Mouse (Mus musculus): Measurements from ENCODE around the gene Fgfr2. TPM values are rescaled to one million over a fixed set of nuclear protein-coding genes. Genes with fewer than 3 reads are reported as not detected.

The Fgfr2 gene
- polyA plus RNA-seq, 1 experiment from 2014 or later = 34.1 TPM

DNA sequence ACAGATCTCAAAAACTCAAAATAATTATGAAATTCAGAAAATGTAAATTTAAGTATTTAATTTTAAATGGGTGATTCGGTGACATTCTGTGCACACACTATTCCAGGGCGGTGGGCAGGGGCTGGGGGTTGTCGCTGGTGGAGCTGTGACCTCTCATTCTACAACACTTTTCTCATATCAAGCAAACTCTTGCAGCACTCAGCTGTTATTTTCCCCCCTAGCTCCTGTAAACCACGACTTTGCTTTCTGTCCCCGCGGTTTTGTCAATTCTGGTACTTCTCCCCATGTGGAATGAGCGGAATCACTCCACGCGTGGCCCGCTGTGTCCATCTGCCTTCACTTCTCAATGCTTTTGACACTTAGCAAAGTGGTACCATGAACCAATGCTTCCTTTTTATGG, 2549.4 kb downstream of the Fgfr2 start:
- Histone ChIP-seq H3K9me3 (replicated peaks) (no peaks in the 10 kb centered on the region), H3K9ac (no peak overlapping the region), H3K27ac (ENCODE audit: poor library complexity, severe bottlenecking) (no peak overlapping the region), H3K4me3 (no peak overlapping the region), H3K27me3 (replicated peaks) (no peaks in the 10 kb centered on the region), H3K36me3 (no peaks in the 10 kb centered on the region), H3K4me1 (replicated peaks) (peaks cover 29% of the 10 kb centered on the region), H3K4me2 (no peak overlapping the region)
- WGBS = 94% methylated on average over 10 of the region's 10 CpGs
- no peak for ATAC-seq (ENCODE audit: insufficient number of reproducible peaks, low FRiP score)

DNA sequence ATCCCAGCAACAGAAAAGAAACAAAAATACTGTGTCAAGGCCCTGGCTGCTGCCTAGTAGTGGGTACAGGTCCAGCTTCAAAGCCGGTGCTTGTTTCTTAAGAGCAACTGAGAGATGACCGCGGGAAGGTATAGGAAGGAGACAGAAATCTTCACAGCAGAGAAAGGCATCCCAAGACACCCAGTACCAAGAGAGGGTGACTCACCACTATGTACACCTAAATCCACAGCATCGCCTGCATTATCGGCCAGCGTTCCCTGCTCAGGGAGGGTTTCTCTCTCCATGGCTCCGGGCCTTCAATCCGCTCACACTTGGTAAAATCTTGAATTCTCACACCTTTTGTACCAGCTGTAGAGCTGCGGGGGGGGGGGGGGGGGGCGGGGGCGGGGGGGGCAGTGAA, 2550.3 kb downstream of the Fgfr2 start, which contains the start of gene Nsmce4a:
Nsmce4a (minus strand) TSS at position 298 of the 400 bp plus-strand sequence.
- Histone ChIP-seq H3K4me2 (no peak within 1 kb of the TSS), H3K9me3 (replicated peaks) (no peaks in the 10 kb centered on the region), H3K4me3 (no peak within 1 kb of the TSS), H3K9ac (no peak within 1 kb of the TSS), H3K27ac (ENCODE audit: poor library complexity, severe bottlenecking) (no peak within 1 kb of the TSS), H3K27me3 (replicated peaks) (no peaks in the 10 kb centered on the region), H3K36me3 (no peaks in the 10 kb centered on the region), H3K4me1 (replicated peaks) (peaks cover 30% of the 10 kb centered on the region)
- no peak for ATAC-seq (ENCODE audit: insufficient number of reproducible peaks, low FRiP score)
- WGBS = 62% methylated on average over 11 of the region's 11 CpGs

DNA sequence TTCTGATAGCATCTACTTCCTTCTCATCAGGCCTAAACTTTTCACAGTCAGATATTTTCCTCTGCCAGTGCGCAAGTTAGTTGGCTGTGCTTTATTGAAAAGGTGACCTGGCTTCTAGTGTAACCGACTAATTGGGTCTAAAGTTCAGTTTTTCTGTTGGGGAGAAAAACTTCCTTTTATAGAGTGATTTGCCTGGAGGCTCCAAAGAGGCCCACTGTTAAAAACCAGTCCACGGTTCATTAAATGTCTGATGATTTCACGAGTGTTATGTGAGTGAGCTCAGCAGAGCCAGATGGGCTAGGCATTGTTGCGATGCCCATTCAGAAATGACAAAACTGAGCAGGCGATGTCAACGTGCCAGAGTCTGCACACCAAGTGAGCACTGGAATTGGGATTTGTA, 2552.7 kb downstream of the Fgfr2 start:
- 87% methylated on average over 7 of the region's 7 CpGs for WGBS
- H3K4me1 ChIP-seq (replicated peaks) = peaks cover 15% of the 10 kb centered on the region
- H3K9ac ChIP-seq = no peak overlapping the region
- no peaks in the 10 kb centered on the region for H3K9me3 ChIP-seq (replicated peaks)
- no peak overlapping the region for H3K27ac ChIP-seq (ENCODE audit: poor library complexity, severe bottlenecking)
- no peaks in the 10 kb centered on the region for H3K27me3 ChIP-seq (replicated peaks)
- no peak overlapping the region for H3K4me3 ChIP-seq
- H3K36me3 ChIP-seq = no peaks in the 10 kb centered on the region
- no peak overlapping the region for H3K4me2 ChIP-seq
- ATAC-seq (ENCODE audit: insufficient number of reproducible peaks, low FRiP score) = no peak

DNA sequence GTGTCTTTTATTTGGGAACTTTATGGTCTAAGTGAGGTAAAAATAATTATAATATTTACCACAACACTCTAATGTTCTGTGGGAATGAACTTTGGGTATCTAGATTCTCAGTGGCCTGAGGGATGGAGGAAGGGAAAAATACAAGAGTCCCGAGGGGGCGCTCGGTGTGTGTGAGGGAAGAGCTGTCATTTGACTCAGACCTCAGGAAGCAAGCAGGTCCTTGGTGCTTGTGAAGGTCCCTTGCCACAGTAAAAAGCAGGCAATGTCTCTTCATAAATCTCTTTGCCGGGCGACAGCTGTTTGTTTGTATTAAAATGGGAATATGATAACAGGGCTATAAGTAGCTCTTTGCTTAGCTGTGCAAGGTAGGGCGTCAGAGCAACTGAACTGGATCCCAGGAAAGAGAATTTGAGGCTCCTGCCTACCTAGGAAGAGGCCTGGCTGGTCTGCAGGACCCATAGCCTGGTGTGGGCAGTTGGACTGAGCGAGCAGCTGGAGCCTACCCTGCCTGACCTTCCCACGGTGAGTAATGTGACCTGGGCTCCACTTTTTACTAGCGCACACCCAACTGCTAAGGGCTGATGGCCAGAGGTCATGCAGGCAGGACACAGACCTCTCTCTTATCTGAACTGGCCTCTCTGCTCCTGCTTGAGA, 2554.2 kb downstream of the Fgfr2 start:
- ATAC-seq (ENCODE audit: insufficient number of reproducible peaks, low FRiP score) = no peak
- WGBS = 40% methylated on average over 9 of the region's 9 CpGs

DNA sequence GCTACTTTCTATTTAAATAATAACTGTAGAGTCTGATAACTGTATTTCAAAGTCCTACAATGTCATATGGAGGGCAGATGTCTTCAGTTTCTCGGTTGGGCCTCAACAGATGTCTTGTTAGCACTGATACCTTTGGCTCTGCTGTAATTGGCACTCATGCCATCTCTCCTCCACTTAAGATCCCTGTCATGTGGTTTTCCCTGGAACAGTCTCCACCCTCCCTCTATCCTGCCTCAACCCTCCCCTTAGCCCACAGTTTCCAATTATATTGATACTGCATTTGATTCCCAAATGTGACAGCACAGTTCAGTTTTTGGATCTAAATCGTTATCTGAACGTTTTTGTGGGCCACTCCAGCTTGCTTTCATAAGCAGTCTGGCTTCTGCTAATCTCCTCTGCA, 2558.6 kb downstream of the Fgfr2 start:
- no peak for ATAC-seq (ENCODE audit: insufficient number of reproducible peaks, low FRiP score)
- Histone ChIP-seq H3K9me3 (replicated peaks) (no peaks in the 10 kb centered on the region), H3K9ac (no peak overlapping the region), H3K36me3 (no peaks in the 10 kb centered on the region), H3K4me1 (replicated peaks) (peaks cover 17% of the 10 kb centered on the region), H3K4me2 (no peak overlapping the region), H3K27ac (ENCODE audit: poor library complexity, severe bottlenecking) (no peak overlapping the region), H3K4me3 (no peak overlapping the region), H3K27me3 (replicated peaks) (no peaks in the 10 kb centered on the region)
- 41% methylated on average over 3 of the region's 3 CpGs for WGBS

More for the DNA sequence above, 2554.2 kb downstream of the Fgfr2 start:
- Histone ChIP-seq H3K27ac (ENCODE audit: poor library complexity, severe bottlenecking) (peak overlapping the region; percentile 45; the same call in 1 of the 2 replicates), H3K4me1 (replicated peaks) (peaks cover 13% of the 10 kb centered on the region), H3K4me2 (no peak overlapping the region), H3K9ac (0 out of 2 replicates have a peak overlapping the region, but pooled peaks have one; percentile 16), H3K27me3 (replicated peaks) (no peaks in the 10 kb centered on the region), H3K36me3 (no peaks in the 10 kb centered on the region), H3K4me3 (no peak overlapping the region), H3K9me3 (replicated peaks) (no peaks in the 10 kb centered on the region)

DNA sequence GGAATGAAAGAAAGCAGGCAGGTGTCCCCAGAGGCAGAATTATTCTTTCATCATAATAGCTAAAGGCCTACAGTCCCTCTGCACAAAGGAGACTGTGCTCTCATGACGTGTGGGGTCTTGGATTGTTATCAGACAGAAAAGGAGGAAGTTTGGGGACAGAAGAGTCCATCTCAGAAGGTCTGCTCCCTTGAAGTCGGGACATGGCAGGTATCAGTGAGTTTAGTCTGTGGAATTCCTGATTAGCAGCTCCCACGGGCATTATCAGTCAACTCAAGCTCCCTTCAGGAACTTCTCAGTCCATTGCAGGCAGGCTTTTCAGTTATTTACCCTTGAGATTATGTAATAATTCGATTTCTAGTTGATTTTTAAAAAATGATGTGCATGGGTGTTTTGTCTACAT, 2559.3 kb downstream of the Fgfr2 start:
- Histone ChIP-seq H3K27me3 (replicated peaks) (no peaks in the 10 kb centered on the region), H3K4me3 (no peak overlapping the region), H3K27ac (ENCODE audit: poor library complexity, severe bottlenecking) (no peak overlapping the region), H3K4me2 (no peak overlapping the region), H3K9ac (no peak overlapping the region), H3K9me3 (replicated peaks) (no peaks in the 10 kb centered on the region), H3K4me1 (replicated peaks) (peaks cover 11% of the 10 kb centered on the region), H3K36me3 (no peaks in the 10 kb centered on the region)
- no peak for ATAC-seq (ENCODE audit: insufficient number of reproducible peaks, low FRiP score)
- 40% methylated on average over 4 of the region's 4 CpGs for WGBS

DNA sequence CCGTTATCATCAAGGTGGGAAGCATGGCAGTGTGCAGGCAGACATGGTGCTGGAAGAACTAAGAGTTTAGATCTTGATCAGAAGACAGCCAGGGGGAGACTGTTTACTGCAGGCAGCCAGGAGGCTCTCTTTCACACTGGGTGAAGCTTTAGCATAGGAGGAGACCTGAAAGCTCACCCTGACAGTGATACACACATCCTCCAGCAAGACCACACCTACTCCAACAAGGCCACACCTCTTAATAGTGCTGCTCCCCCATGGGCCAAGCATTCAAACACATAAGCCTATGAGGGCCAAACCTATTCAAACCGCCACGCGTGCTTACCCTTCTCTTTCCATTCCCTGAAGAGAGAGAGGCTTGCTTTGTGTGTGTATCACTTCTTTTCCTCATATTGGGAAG, 2559.9 kb downstream of the Fgfr2 start:
- Histone ChIP-seq H3K4me1 (replicated peaks) (peaks cover 10% of the 10 kb centered on the region; the same call in 1 of the 2 replicates), H3K4me2 (no peak overlapping the region), H3K9ac (no peak overlapping the region), H3K9me3 (replicated peaks) (no peaks in the 10 kb centered on the region), H3K27me3 (replicated peaks) (no peaks in the 10 kb centered on the region), H3K27ac (ENCODE audit: poor library complexity, severe bottlenecking) (no peak overlapping the region), H3K4me3 (no peak overlapping the region), H3K36me3 (no peaks in the 10 kb centered on the region)
- 87% methylated on average over 4 of the region's 4 CpGs for WGBS
- ATAC-seq (ENCODE audit: insufficient number of reproducible peaks, low FRiP score) = no peak

DNA sequence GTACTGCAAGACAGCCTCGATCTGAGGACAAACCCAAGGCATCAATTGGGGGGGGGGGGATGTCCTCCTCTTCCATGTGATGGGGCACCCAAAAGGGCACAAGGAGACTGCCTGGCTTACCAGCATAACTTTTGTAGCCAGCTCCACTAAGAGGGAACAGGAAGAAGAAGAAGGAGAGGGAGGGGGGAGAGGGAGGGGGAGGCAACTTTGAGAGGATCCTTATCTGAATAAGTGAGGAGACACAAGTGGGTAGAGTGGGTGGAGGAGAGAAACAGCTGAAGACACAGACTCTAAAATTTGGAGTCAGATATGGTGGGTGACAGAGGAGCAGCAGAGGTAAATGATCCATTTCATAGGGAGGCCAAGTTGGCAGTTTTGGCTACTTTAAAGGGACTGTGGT, 2562.2 kb downstream of the Fgfr2 start:
- WGBS = 79% methylated on average over 1 of the region's 1 CpGs
- Histone ChIP-seq H3K9ac (no peak overlapping the region), H3K36me3 (no peaks in the 10 kb centered on the region), H3K27me3 (replicated peaks) (no peaks in the 10 kb centered on the region), H3K9me3 (replicated peaks) (no peaks in the 10 kb centered on the region), H3K27ac (ENCODE audit: poor library complexity, severe bottlenecking) (no peak overlapping the region), H3K4me1 (replicated peaks) (peaks cover 10% of the 10 kb centered on the region; the same call in 1 of the 2 replicates), H3K4me3 (no peak overlapping the region), H3K4me2 (no peak overlapping the region)
- ATAC-seq (ENCODE audit: insufficient number of reproducible peaks, low FRiP score) = no peak

DNA sequence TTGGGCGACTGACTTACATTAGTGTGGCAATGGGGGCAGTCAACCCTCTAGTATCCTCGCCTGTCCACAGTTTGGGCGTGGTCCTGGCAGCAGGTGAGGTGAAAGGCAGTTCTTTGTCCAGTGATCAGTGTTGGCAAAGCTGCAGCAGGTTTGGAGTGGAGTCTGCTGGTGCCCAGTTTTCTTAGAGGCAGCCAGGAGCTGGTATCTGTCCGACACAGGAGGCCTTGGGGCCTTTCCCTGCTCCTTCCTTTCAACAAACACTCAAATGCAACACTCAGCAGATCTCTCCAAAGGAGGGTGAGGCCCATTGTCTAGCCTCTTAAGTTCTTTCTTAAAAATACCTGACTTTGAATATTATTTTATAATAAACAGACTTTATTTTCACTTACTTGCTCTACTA, 2564.6 kb downstream of the Fgfr2 start:
- H3K4me1 ChIP-seq (replicated peaks) = 0 out of 2 replicates have a peak, but pooled peaks cover 4% of the 10 kb centered on the region
- H3K27ac ChIP-seq (ENCODE audit: poor library complexity, severe bottlenecking) = no peak overlapping the region
- no peak overlapping the region for H3K4me2 ChIP-seq
- 68% methylated on average over 4 of the region's 4 CpGs for WGBS
- no peaks in the 10 kb centered on the region for H3K27me3 ChIP-seq (replicated peaks)
- no peaks in the 10 kb centered on the region for H3K36me3 ChIP-seq
- no peak for ATAC-seq (ENCODE audit: insufficient number of reproducible peaks, low FRiP score)
- no peaks in the 10 kb centered on the region for H3K9me3 ChIP-seq (replicated peaks)
- no peak overlapping the region for H3K4me3 ChIP-seq
- no peak overlapping the region for H3K9ac ChIP-seq

DNA sequence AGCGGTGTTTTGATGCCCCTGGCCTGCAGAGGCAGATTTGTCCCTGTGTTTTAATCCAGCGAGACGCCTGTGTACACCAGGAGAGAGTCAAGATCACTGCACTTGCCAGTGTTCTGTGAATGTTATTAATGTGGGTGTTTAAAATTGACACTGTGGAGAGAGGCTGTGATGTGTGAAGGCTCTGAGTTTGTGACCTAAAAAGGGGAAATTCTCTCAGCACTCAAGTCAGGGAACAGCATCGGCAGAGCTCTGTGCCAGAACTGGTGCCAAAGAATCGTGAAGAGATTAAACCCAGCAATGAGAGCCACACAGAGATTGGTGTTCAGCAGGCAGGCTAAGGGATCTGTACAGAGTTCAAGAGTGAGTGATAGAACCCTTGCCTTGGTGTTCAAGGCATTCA, 2567.6 kb downstream of the Fgfr2 start:
- ATAC-seq (ENCODE audit: insufficient number of reproducible peaks, low FRiP score) = no peak
- H3K4me3 ChIP-seq = no peak overlapping the region
- 67% methylated on average over 5 of the region's 5 CpGs for WGBS
- H3K4me1 ChIP-seq (replicated peaks) = peaks cover 6% of the 10 kb centered on the region; the same call in 1 of the 2 replicates
- no peak overlapping the region for H3K9ac ChIP-seq
- H3K9me3 ChIP-seq (replicated peaks) = no peaks in the 10 kb centered on the region
- no peaks in the 10 kb centered on the region for H3K36me3 ChIP-seq
- H3K27ac ChIP-seq (ENCODE audit: poor library complexity, severe bottlenecking) = no peak overlapping the region
- no peaks in the 10 kb centered on the region for H3K27me3 ChIP-seq (replicated peaks)
- no peak overlapping the region for H3K4me2 ChIP-seq

DNA sequence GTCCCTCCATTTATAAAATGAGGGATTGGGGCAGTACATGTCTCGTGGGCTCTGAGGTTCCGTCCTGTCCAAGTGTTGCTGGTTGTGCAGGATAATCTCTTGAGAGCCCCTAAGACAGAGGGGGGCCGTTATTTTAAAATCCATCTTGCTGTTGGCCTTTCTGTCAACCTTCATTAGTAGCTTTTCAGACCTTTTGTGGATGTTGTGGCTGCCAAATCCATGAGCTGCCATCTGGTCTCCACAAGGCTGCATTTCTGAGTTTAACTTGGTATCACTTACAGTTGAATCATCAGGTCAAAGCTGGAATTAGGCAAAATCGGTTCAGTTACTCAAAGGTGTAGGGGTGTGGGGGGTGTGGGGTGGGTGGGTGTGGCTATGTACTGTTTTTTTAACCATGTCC, 2569.8 kb downstream of the Fgfr2 start:
- no peaks in the 10 kb centered on the region for H3K36me3 ChIP-seq
- H3K4me1 ChIP-seq (replicated peaks) = peaks cover 6% of the 10 kb centered on the region; the same call in 1 of the 2 replicates
- H3K9ac ChIP-seq = no peak overlapping the region
- no peak overlapping the region for H3K4me2 ChIP-seq
- H3K27ac ChIP-seq (ENCODE audit: poor library complexity, severe bottlenecking) = no peak overlapping the region
- H3K9me3 ChIP-seq (replicated peaks) = 0 out of 2 replicates have a peak, but pooled peaks cover 3% of the 10 kb centered on the region
- no peak overlapping the region for H3K4me3 ChIP-seq
- no peak for ATAC-seq (ENCODE audit: insufficient number of reproducible peaks, low FRiP score)
- no peaks in the 10 kb centered on the region for H3K27me3 ChIP-seq (replicated peaks)
- 70% methylated on average over 4 of the region's 4 CpGs for WGBS

DNA sequence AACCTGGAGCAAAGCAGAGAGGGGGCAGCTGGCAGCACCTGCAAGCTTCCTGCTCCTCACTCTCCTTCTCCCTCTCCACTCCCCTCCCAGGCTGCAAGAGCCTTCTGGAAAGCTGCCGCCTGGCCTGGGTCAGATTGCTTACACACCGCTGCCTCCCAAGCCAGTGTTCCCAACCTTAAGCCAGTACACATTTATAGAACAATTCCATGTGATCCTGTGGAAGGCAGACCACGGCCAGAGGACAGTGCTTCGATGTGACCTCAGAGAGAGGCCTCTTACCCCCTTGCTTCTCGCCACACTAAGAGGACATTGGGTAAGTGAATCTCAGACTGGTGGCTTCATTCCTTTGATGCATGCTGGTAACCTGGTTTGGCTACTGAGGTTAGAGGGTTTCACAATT, 2570.4 kb downstream of the Fgfr2 start:
- H3K4me2 ChIP-seq = no peak overlapping the region
- peaks cover 6% of the 10 kb centered on the region; the same call in 1 of the 2 replicates for H3K4me1 ChIP-seq (replicated peaks)
- 0 out of 2 replicates have a peak overlapping the region, but pooled peaks have one; percentile 30 for H3K9ac ChIP-seq
- ATAC-seq (ENCODE audit: insufficient number of reproducible peaks, low FRiP score) = no peak
- H3K27me3 ChIP-seq (replicated peaks) = no peaks in the 10 kb centered on the region
- no peaks in the 10 kb centered on the region for H3K36me3 ChIP-seq
- 0 out of 2 replicates have a peak, but pooled peaks cover 3% of the 10 kb centered on the region for H3K9me3 ChIP-seq (replicated peaks)
- 50% methylated on average over 5 of the region's 5 CpGs for WGBS
- no peak overlapping the region for H3K27ac ChIP-seq (ENCODE audit: poor library complexity, severe bottlenecking)
- no peak overlapping the region for H3K4me3 ChIP-seq
